Comparison of ENCODE assay signal across 25 mouse cellular contexts in the genomic region with DNA sequence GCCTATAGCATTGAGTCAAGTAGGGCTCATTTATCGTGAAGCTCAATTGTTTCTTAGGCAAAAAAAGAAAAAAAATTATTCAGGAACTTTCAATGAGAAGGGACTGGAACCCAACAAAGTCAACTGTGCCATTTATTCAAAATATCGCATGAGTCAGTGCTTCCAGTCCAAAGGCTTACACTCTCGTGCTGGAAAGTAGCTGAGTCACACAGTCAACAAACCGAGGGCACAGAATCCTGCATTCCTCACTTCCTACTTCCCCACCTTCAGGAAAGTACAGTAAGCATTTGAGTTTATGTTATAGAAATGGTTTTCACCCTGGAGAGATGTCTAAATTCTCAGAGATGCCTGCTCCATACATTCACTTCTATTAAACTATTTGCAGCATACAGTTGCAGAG.
DNase-seq lines count a peak whose midpoint lies in the region; ATAC-seq lines count a peak whose summit lies in the region.
"Had no signal": no experiment of that assay in that cellular context is flagged by ENCODE, and none has a peak within 500 bp of the region (broad histone marks: within the 10 kb centered on the region; RNA-seq: fewer than 3 reads in every experiment).

No protein-coding gene starts in this region.

- no peak overlapping the region for H3K9ac ChIP-seq in stomach, embryonic 15.5 days
- H3K9ac ChIP-seq: embryonic facial prominence, embryonic 13.5 days; forebrain, postnatal 0 days; hindbrain, embryonic 12.5 days; hindbrain, embryonic 15.5 days had no signal

- DNase-seq in right cerebral cortex, adult 18-20 months, result peak; percentile 4
- DNase-seq in right cerebral cortex, postnatal 10 days (ENCODE audit: low spot score in 2 of 2), result no peak
- DNase-seq in 416B (ENCODE audit: low read depth) (peak; percentile 2), adipocyte (ENCODE audit: low spot score) (no peak)
- DNase-seq in brain, adult 2 months (ENCODE audit: low read depth, low spot score), result peak; percentile 59
- DNase-seq in adrenal gland, adult 8-10 months, result no peak
- DNase-seq in kidney, postnatal 10 days, result no peak
- DNase-seq: adrenal gland, postnatal 10 days; adrenal gland, postnatal 36 days; cerebellum, adult 11 months; cerebellum, adult 2 months; cerebellum, postnatal 10 days; cerebellum, postnatal 36 days; embryo, embryonic 11 days; forebrain, postnatal 0 days; gastrocnemius, postnatal 10 days; heart, adult 11 months had no signal

- WGBS in stomach, embryonic 15.5 days, result 53% methylated on average over 4 of the region's 4 CpGs

- H3K4me3 ChIP-seq in stomach, embryonic 15.5 days (replicated peaks), result no peak overlapping the region
- H3K4me3 ChIP-seq: embryonic facial prominence, embryonic 10.5 days; embryonic facial prominence, embryonic 13.5 days; hindbrain, embryonic 12.5 days; hindbrain, embryonic 15.5 days had no signal

- 0 out of 2 replicates have a peak, but pooled peaks have one; percentile 50 for ATAC-seq in stomach, embryonic 15.5 days (ENCODE audit: insufficient read depth, low FRiP score, low read depth)
- ATAC-seq: forebrain, embryonic 14.5 days; forebrain, postnatal 0 days; intestine, postnatal 0 days had no signal

- no peaks in the 10 kb centered on the region for H3K9me3 ChIP-seq in stomach, embryonic 15.5 days
- H3K9me3 ChIP-seq: embryonic facial prominence, embryonic 10.5 days; embryonic facial prominence, embryonic 13.5 days; hindbrain, embryonic 12.5 days; hindbrain, embryonic 15.5 days had no signal

- no peaks in the 10 kb centered on the region for H3K27me3 ChIP-seq in stomach, embryonic 15.5 days (replicated peaks)
- H3K27me3 ChIP-seq: embryonic facial prominence, embryonic 13.5 days; hindbrain, embryonic 12.5 days; hindbrain, embryonic 15.5 days had no signal

- H3K4me2 ChIP-seq in stomach, embryonic 15.5 days, result no peak overlapping the region
- H3K4me2 ChIP-seq: embryonic facial prominence, embryonic 13.5 days; heart, embryonic 11.5 days; hindbrain, embryonic 12.5 days; hindbrain, embryonic 15.5 days had no signal

- H3K36me3 ChIP-seq in stomach, embryonic 15.5 days, result no peaks in the 10 kb centered on the region
- H3K36me3 ChIP-seq: embryonic facial prominence, embryonic 10.5 days; embryonic facial prominence, embryonic 13.5 days; hindbrain, embryonic 12.5 days; hindbrain, embryonic 15.5 days had no signal

- H3K4me1 ChIP-seq in stomach, embryonic 15.5 days, result no peaks in the 10 kb centered on the region
- H3K4me1 ChIP-seq: embryonic facial prominence, embryonic 10.5 days; embryonic facial prominence, embryonic 13.5 days; hindbrain, embryonic 12.5 days; hindbrain, embryonic 15.5 days had no signal

- no peak overlapping the region for H3K27ac ChIP-seq in stomach, embryonic 15.5 days
- H3K27ac ChIP-seq: embryonic facial prominence, embryonic 10.5 days; embryonic facial prominence, embryonic 13.5 days; hindbrain, embryonic 12.5 days; hindbrain, embryonic 15.5 days had no signal

Comparison
In these comparisons a context has a peak if more than half of its experiments do, and no peak if none do; other contexts are left out.
1. DNase-seq: peak in right cerebral cortex, adult 18-20 months (single experiment), 416B (single experiment) and brain, adult 2 months (single experiment); none in right cerebral cortex, postnatal 10 days (0 of 2), adipocyte (single experiment), adrenal gland, adult 8-10 months (single experiment) and kidney, postnatal 10 days (single experiment).